Mouse (Mus musculus) heart, adult 8-10 months (tissue): Measurements from ENCODE around the gene Saysd1. TPM values are rescaled to one million over a fixed set of nuclear protein-coding genes. Genes with fewer than 3 reads are reported as not detected.
A peak's percentile ranks its signal among the peaks of the same experiment; 100 is the strongest.

Source experiments
- DNase-seq: peaks from one replicate; pipeline ENCODE4 v3.0.0; 2022; ENCODE audit warnings: low spot score
- total RNA-seq, 4 experiments: library from RNA; stranded (reverse); gene quantifications; 2 replicates each; pipeline ENCODE4 v1.2.4; 2022

The Saysd1 gene
- 1 to 10 TPM; 2.6 to 3.2 (median 2.7) TPM for total RNA-seq

DNA sequence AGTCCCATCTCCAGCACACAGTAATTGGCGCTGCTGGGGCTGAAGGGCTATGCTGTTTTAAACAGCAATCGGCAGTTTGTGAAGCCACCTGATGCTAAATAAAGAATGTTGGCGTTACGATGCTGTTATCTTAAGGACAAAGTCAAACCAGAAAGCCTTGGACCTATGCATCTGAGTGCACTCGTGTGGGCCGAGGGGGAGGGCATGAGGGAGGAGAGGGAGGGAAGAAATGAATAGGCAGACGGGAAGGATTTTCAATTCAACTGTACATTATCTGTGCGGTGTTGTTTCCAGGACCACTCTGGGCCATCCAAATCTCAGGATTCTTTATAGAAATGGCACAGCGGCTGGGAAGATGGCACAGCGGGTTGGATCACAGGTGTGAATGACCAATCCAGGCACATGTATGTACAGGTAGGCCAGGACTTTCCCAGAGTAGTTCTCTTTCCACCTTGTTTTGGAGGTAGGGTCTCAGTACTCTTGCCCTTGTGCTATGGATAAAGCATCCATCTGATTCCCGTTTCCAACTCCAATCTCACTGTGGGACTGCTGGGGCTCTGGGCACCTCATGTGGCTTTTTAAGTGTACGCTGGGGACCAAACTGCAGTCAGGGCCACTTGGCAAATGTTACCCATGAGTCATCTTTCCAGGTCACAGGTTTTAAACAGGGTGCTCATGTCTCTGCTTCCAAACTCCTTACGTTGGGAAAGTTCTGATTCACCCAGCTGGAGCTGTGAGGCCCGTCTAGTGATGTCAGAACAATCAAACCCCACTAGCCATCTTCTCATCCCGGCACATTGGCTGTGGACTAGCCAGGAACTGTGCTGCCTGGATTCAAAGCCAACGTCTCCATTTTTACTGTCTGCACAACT is at the start of gene Saysd1:
Gene Saysd1 (minus strand): TSS at position 51 of the 872 bp plus-strand sequence.
- no peak for DNase-seq

DNA sequence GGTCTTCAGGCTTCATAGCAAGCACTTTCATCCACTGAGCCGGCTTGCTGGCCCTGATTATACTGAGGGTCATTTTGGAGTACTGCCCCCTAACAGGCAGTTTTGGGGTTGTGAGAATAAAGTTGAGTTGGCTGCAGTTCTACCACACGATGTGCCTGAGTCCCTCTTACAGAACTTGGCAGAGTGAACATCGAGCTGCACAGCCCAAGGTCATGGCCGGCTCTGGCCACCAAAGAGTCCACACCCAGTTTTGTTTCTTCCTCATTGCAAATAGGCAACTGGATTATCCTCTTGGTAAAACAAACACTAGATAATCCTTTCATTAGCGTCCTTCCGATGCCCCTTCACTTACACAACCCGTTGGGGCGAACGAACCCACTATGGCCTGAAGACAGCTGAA is 47.1 kb upstream of the Saysd1 start:
- DNase-seq: no peak

DNA sequence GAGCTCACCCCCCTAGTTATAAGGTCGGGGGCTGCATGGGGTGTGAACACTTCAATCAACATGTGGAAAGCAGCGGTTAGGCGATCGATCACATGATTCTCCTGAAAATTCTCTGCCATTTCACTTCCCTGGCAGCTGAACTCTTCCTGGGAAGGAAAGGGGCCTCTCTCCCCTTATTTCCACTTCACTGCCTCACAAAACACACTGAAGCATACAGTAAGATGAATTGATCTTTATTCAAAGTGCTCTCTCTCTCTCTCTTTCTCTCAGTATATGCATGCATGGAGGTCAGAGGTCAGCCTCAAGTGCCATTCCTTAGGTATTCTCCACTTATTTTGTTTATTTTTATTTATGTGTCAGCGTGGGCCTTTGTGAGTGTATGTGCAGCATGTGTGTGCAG is 45.4 kb upstream of the Saysd1 start:
- DNase-seq: no peak

DNA sequence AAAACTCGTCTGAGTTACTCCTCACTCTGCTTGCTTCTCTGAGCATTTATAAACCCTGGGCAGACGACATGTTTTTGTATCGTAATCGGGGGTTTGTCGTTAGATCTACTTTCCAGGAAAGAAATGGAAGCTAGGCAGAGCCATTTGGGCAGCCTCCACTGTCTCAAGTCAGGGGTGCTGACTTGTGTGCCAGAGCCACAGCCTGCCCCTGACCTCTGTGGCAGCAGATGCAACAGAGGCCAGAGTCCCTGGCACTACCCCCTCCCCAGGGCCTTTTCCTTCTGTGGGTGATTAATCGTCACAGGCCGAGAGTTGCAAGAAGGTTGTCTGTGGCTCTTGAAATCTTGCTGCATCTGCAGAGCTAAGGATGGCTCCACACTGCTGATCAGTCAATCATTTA is 44.3 kb upstream of the Saysd1 start:
- no peak for DNase-seq

DNA sequence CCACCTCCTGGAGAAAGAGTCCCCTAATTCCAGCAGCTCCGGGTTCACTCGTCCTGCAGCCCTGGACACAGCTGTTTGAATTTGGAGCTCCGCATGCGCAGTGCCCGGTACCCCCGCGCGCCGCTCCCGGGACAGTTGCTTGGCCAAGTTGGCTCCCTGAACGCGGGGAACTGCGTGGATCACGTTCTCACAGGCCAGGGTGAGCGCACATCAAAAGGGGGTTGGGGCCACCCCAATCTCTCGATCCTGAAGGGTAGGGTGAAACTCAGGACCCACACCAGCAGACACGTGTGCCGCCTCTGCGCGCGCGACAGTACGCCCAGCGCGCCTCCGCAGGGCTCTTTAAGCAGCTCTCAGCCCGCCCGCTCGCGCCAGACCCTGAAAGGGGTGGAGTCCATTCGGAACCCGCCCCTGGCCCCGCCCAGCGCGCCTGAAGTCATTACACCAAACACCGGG is 43.2 kb upstream of the Saysd1 start, which contains the start of gene Kcnk5:
Gene Kcnk5 (minus strand): TSS at position 344 of the 456 bp plus-strand sequence.
- peak; percentile 74 for DNase-seq

DNA sequence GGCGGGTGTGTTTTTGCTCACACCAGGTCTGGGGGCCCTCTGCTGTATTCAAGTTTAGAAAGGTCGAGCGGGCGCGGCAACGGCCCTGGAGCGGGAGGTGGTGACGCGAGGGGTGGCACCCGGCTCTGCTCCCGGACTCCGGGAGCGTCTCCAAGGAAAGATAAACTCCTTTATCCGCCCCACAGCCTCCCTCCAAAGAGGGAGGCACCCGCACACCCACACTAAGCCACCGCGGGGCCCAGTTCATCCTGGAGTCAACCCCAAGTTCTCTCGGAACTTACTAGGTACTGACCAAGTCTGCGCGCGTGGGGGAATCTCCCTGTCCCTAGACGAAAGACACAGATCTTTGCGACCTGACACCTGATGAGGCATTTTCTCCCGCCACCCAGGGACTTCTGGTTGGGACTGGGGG is 42.4 kb upstream of the Saysd1 start:
- no peak for DNase-seq

DNA sequence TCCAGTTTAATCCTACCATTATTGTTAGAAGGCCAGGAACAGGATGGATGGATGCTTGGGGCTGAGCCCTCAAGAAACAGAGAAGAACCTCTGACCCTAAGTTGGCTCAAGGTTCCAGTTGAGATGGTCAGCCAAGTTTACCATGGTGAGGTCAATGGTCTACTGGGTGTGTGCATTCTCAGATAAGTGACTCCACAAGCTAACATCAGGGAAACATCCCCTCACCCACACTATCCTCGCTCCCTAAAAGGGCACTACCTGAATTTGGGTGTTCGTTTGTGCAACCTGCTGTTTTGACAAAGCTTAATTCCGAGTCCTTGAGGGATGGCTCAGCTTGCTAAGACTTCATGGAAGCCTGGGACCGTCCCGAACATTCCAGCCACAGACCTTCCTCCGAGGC is 42.0 kb upstream of the Saysd1 start:
- DNase-seq: no peak

DNA sequence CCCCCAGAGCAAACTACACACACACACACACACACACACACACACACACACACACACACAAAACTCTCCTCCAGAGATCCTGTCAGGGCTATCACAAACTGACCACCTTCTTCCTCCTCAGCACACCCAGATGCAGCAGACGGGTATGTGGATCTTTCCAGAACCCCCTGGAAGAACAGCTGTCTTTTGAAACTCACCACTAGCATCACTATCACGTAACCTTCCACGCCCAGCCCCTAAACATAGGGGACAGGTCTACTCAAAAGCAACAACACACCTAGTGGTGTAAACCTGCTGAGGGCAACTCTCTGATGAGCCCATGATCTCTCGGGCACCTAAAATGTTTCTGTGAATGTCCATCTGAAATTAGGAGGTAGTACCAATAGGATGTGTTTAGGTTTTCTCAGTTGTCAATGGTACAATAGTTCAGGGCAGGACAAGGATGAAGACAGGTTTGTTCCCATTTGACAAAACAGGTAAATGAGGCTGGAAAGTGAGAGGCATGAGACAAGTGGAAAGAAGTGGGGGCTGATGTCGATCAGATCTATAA is 41.5 kb upstream of the Saysd1 start:
- no peak for DNase-seq

DNA sequence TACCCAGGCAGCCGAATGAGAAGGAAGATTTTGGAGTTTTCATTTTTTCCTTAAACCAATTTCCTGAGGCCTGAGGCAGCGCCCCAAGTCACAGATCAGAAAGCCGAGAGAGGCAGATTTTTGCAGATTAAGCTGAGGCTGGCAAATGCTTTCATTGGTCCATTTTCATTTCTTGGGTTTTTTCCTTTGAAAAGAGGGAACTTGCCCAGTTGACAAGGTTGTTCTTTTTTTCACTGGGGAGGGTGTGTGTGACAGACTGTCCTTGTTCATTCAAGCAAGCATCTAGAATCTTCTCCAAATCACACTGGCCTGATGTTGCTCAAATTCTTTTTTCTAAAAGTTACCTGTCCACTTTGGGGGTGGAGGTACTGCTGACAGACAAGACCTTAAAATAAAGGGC is 40.7 kb upstream of the Saysd1 start:
- DNase-seq: peak; percentile 24

DNA sequence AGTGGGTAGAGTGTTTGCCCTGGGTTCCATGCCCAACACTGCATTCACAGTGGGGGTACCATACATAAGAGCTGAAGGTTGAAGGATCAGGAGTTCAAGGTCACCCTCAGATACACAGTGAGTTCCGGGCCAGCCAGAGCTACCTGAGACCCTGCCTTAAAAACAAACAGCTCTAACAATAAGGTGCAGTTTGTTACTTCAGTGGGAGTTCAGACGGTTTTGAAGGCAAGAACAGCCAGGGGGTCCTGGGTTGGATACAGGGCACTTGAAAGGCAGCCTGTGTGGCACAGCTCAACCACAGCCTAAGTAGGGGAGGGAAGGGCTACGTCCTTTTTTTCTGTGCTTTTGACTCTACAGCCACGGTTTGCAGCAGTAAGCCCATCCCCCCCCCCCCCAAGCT is 40.3 kb upstream of the Saysd1 start:
- no peak for DNase-seq

DNA sequence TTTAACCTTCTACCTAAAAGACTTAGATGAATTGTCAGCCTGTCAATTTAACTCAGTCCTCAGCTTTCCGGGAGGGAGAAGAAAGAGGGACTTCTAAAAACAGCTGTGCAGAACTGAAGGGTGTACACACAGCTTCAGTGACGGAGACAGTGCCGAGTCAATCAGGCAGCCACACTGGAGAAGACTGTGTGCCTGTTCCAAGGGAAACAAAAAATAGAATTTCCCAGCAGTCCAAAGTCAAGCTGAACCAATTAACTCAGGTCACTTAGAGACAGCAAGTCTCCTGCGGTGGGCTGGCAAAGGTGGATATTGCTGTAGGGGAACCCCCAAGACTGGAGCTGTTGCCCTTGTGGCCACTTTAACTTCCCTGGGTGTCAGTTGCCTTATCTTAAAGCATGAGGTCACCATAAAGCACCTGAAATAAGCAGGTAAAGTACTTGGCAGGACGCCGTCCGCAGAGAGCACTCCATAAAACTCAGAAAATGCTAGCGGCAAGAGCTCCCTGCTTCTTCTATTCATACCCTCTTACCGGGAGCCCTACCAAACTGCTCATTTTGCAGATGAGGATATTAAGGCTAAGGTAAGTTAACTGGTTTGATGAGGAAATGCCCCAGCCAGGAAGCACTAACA is 39.3 kb upstream of the Saysd1 start:
- no peak for DNase-seq

DNA sequence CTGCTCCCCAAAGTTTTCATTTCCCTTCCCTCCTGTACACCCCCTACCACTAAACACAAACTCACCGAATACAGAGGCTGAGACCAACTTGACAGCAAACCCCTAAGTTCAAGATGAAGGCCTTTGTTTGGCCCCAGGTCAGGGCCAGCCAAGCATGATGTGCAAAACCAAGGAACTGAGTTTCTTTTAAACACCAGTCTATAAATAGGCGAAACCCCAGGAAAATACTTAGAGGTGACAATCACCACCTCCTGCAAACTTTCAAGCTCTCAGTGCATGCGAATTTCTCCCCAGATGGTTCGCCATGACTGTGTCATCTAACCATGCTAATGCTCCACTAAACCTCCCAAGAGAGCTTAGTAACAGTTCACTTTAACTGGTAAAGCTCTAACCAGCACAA is 37.4 kb upstream of the Saysd1 start:
- DNase-seq: no peak

DNA sequence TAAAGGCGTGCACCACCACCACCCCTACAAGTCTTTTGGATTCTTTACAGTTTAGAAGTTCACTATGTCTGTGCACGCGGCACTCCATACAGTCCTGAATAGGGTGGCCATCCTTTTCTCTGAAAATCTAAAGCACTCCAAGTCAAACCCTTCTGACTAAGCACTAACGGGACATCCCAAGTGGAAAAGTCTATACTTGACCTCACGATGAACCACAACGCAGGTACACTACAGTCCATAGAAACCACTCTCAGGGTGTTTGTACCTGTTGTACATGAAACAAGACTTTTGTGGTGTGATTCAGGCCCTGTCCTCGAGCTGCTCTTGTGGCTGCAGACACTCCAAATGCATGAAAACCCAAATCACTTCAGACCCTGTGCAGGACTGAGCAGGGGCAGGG is 36.8 kb upstream of the Saysd1 start:
- no peak for DNase-seq

DNA sequence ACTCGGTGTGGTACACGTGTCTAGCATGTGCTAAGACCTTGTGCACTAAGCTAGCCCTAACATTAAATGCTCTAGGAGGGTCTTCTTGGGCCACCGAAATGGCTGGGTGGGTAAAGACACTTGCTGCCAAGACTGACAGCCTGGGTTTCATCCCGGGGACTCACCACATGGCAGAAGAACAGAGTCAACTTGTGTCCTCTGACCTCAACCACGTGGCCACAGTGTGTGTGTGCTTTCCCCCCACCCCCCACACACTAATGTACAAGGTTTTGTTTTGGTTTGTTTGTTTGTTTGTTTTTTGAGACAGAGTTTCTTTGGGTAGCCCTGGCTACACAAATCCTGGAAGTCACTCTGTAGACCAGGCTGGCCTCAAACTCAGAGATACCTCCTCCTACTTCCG is 36.4 kb upstream of the Saysd1 start:
- DNase-seq: no peak

DNA sequence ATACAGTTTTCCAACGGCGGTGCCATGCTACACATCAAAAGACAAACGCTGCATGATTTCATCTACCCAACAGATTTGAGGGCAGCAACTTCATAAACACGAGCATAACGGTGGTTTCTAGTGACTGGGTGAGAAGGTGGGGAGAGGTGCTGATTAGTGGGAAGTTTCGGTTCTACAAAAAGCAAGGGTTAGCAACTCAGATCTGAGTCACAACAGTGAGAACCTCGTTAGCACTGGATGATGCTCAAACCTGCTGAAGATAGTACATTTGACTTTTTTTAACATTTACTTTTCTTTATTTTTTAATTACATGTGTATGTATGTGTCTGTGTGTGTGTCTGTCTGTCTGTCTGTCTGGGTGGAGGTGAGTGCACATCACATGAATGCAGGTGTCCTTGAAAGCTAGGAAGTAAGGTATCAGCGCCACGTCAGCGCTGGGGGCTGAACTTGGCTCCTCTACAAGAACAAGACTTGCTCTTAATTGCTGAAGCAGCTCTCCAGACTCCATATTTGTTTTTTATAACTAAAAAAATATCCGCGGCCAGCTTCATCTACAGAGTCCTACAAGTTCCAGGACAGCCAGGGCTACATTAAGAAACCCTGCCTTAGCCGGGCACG is 35.6 kb upstream of the Saysd1 start:
- DNase-seq: no peak

DNA sequence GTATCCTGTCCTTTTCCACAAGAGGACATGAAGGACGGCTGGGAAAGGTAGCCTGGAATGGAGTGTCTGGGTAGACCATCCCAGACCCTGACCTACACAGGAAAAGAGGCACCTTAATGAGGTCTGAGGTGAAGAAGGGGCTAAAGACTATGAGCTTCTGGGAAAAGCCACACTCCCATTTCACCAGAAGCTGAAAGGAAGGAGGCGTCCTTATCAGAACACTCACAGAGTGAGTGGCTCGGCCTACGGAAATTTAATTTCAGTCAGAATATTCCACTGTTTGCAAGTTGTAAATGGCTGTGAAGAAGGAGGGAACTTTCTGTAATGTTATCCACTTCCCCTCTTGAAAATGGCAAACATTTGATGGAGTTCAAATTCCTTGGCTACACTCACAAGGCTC is 34.6 kb upstream of the Saysd1 start:
- no peak for DNase-seq

DNA sequence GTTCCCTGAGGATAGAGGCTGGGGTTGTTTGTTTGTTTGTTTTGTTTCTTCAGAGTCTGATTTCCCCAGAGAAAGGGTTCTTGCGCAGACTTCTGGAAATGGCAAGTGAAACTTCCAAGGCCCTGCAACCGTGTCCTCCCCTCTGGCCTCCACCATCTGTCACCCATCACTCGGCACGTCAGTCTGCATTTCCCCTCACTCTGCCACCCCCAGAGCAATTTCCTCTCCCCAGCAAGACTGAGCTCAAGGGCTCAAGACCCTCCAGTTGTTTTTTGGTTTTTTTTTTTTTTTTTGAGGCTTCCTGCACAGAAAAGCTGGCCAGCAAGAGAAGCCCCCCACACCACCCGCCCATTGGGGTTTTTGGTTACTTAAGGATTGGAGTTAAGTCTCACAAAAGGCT is 34.2 kb upstream of the Saysd1 start:
- no peak for DNase-seq

DNA sequence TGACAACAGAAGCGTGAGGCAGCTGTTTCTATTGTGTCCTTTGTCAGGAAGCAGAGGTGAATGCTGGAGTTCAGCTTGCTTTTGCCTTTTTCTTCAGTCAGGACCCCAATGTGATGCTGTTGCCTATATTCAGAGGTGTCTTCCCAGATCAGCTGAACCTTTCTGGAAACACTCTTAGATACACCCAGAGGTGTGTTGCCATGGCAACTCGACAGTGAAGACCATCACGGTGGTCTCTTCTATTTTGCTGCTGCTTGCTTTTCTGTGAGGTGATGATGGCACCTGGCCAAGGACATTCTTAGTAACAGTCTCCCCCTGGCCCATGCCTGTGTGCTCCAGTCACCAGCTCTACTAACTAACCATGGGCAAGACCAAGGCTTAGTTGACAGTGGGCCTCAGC is 33.5 kb upstream of the Saysd1 start:
- no peak for DNase-seq

DNA sequence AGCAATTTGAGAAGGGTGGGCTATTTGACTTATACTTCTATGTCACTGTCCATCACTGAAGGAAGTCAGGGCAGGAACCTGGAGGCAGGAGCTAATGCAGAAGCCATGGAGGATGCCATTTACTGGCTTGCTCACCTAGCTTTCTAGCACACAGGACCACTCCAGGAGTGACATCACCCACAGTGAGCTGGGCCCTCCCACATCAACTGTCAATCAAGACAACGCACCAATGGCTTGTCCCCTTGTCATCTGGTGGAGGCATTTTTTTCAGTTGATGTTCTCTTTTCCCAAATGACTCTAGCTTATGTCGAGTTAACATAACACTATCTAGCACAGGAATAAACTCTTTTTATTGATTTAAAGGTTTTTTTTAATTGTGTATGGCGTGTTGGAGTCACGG is 30.9 kb upstream of the Saysd1 start:
- no peak for DNase-seq

DNA sequence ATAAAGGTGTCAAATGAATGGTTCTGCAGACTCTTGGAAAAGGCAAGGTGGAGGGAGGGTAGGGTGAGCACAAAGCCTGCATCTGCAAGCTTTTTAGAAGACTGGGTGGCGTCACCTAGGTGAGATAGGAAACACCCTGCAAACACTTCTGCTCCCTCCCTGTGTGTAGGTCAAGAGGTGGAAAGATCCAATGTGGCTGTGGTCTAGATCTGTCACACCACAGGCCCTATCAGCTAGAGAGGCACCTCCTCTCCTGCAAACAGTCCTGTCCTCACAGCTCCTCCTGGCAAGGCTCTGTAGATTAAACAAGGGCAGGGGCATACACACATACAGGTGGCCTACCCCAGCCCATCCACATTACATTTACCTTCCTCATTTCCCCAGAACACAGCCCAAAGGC is 30.1 kb upstream of the Saysd1 start:
- no peak for DNase-seq

DNA sequence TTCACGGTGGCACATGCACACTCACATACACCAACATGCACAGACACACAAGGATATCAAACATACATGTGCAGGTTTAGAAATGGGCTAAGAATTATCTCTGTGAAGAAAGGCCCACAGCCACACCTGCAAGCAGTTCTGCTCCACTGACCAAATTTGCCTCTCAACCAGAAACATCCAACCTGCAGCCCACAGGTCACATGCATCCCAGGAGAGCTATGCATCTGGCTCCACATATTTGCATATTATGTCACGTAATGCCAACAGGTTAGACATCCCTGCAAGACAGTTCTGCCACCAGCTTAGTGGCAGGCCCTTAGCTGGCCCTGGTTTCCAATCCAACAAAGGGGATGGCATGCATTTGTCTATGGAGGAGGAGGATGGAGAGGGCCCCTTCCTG is 29.7 kb upstream of the Saysd1 start:
- DNase-seq: no peak

DNA sequence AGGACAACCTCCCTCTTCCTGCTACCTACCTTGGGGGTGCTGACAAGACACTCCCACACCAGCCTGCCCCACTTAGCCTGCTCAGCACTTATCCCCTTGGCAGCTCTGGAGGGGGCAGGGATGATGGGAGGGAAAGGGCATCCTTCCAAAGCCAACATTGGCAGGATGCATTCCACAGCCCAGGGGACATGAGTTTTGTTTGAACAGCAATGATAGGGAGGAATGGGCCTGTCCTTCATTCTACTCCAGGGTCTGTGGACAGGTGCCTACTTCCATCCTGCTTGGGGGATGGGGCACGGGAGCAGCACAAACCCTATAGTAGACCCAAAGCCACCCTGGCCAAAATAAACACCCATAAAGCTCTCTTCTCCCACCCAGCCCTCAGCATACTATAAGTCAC is 27.1 kb upstream of the Saysd1 start:
- DNase-seq: no peak
